9 mouse cellular contexts compared by ENCODE assay signal in the genomic region with DNA sequence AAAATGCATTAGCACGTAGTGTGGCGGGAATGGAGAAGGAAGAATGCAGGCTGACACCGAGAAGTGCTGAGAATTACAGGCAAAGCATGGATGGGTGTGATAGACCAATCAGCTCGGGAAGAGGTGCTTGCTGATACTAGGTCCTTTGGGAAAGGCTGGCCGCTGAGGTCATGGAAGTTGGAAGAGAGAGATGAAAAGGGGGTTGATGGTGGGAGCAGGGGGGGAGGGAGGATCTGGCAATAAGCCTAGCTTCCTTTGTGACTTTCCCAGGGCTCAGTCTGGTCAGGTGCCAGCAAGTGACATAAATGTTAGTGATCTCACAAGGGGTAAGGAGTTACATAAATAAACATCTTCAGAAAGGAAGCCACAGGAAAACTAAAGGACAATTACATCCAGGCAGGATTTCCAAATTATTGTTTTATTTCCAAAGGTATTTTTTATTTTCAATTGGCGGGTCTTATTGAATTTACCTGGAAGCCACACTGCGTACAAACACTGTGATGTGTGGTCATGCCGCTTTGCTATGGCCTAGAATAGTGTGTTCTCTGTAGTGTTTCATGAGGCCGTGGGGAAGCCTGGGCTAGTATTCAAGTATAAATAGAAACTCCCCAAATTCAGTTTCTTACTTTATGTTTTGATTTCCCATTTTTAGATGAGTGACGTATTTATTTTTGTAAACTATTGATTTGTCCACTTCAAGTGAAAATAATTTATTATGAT. TPM values are rescaled to one million over a fixed set of nuclear protein-coding genes. Genes with fewer than 3 reads are reported as not detected.
A peak's percentile ranks its signal among the peaks of the same experiment; 100 is the strongest.
DNase-seq lines count a peak whose midpoint lies in the region; ATAC-seq lines count a peak whose summit lies in the region.
"Had no signal": no experiment of that assay in that cellular context is flagged by ENCODE, and none has a peak within 500 bp of the region (broad histone marks: within the 10 kb centered on the region; RNA-seq: fewer than 3 reads in every experiment).

No protein-coding gene starts in this region.

- no peak overlapping the region for H3K9ac ChIP-seq in heart, embryonic 14.5 days (ENCODE audit: low read length)
- H3K9ac ChIP-seq in lung, embryonic 15.5 days, result no peak overlapping the region

- H3K4me3 ChIP-seq in heart, embryonic 14.5 days (ENCODE audit: control insufficient read depth in 1 of 2, insufficient read depth in 1 of 2, low read depth in 1 of 2, low read length in 2 of 2), result no peak overlapping the region
- no peak overlapping the region for H3K4me3 ChIP-seq in lung, embryonic 15.5 days
- H3K4me3 ChIP-seq: megakaryocyte, embryonic 14.5 days had no signal

- H3K4me2 ChIP-seq in heart, embryonic 14.5 days (ENCODE audit: low read length), result peak overlapping the region; percentile 46
- no peak overlapping the region for H3K4me2 ChIP-seq in lung, embryonic 15.5 days

- H3K27ac ChIP-seq in heart, embryonic 14.5 days (replicated peaks in 1 of 2; ENCODE audit: control insufficient read depth in 1 of 2, insufficient read depth in 1 of 2, low read depth in 2 of 2, low read length in 2 of 2), result peak overlapping the region; percentile 70 to 84; a peak in 3 of 4 replicates
- peak overlapping the region; percentile 31; the same call in 1 of the 2 replicates for H3K27ac ChIP-seq in lung, embryonic 15.5 days

- H3K9me3 ChIP-seq in heart, embryonic 14.5 days (ENCODE audit: control insufficient read depth, low read length), result no peaks in the 10 kb centered on the region
- H3K9me3 ChIP-seq in lung, embryonic 15.5 days, result no peaks in the 10 kb centered on the region
- H3K9me3 ChIP-seq: megakaryocyte, embryonic 14.5 days had no signal

- ATAC-seq in heart, embryonic 14.5 days (ENCODE audit: insufficient number of reproducible peaks, insufficient read depth, low FRiP score, low read depth), result peak; percentile 93
- ATAC-seq in lung, embryonic 15.5 days (ENCODE audit: borderline replicate concordance, extremely low read depth, low FRiP score, low TSS enrichment), result peak; percentile 79; the same call in 1 of the 2 replicates

- DNase-seq in adrenal gland, postnatal 14 days, result peak; percentile 14
- no peak for DNase-seq in adrenal gland, adult 18-20 months (ENCODE audit: low spot score in 2 of 2)
- peak; percentile 58 for DNase-seq in Muller cell, postnatal 12 days (ENCODE audit: inconsistent ontology term)
- DNase-seq in layer of hippocampus, postnatal 10 days (ENCODE audit: low spot score in 2 of 2), result no peak
- DNase-seq in ovary, postnatal 14 days (ENCODE audit: low spot score), result no peak
- DNase-seq in yolk sac, embryonic 10.5 days (ENCODE audit: low spot score), result no peak

- peaks cover 3 to 16% of the 10 kb centered on the region in 2 experiments for H3K4me1 ChIP-seq in heart, embryonic 14.5 days (ENCODE audit: control insufficient read depth in 2 of 2, insufficient read depth in 2 of 2, low read length in 2 of 2)
- H3K4me1 ChIP-seq in lung, embryonic 15.5 days, result peaks cover 8% of the 10 kb centered on the region
- H3K4me1 ChIP-seq: megakaryocyte, embryonic 14.5 days had no signal

- 33% methylated on average over 10 of the region's 10 CpGs for WGBS in heart, embryonic 14.5 days
- WGBS in lung, embryonic 15.5 days, result 36% methylated on average over 10 of the region's 10 CpGs

- H3K27me3 ChIP-seq in heart, embryonic 14.5 days (ENCODE audit: control insufficient read depth, insufficient read depth, low read length), result no peaks in the 10 kb centered on the region
- H3K27me3 ChIP-seq in lung, embryonic 15.5 days, result no peaks in the 10 kb centered on the region
- H3K27me3 ChIP-seq: megakaryocyte, embryonic 14.5 days had no signal

- peaks cover 42% of the 10 kb centered on the region for H3K36me3 ChIP-seq in heart, embryonic 14.5 days (ENCODE audit: control insufficient read depth, insufficient read depth, low read length)
- no peaks in the 10 kb centered on the region for H3K36me3 ChIP-seq in lung, embryonic 15.5 days

RNA-seq across cellular contexts. Expression of gene Slco1c1, which starts 38.7 kb away (rescaled TPM):
- total RNA-seq in adrenal gland, postnatal 14 days (2021), result 0.15 and 0.41 TPM in 2 replicates
- total RNA-seq in adrenal gland, adult 18-20 months (2021), result under 1 TPM; 0.36 to 0.51 TPM
- polyA plus RNA-seq in heart, embryonic 14.5 days (2014; fragmentation: Nextera tagmentation; extraction: Ambion mirVana), result 0.23 and 0.30 TPM in 2 replicates
- 0.10 TPM in 1 of 2 replicates, not detected in the other for polyA plus RNA-seq in lung, embryonic 15.5 days (2015; fragmentation: Nextera tagmentation; extraction: Ambion mirVana)
- 10 to 100 TPM; 90.8 to 92.4 TPM for total RNA-seq in layer of hippocampus, postnatal 10 days (2021)

Comparison
In these comparisons a context has a peak if more than half of its experiments do, and no peak if none do; other contexts are left out.
1. DNase-seq: peak in adrenal gland, postnatal 14 days (single experiment) and Muller cell, postnatal 12 days (single experiment); none in adrenal gland, adult 18-20 months (0 of 2), layer of hippocampus, postnatal 10 days (0 of 2), ovary, postnatal 14 days (single experiment) and yolk sac, embryonic 10.5 days (single experiment).
2. RNA of gene Slco1c1, which starts 38.7 kb away (total RNA-seq): 90.8 to 92.4 TPM in layer of hippocampus, postnatal 10 days; 0.36 to 0.51 TPM in adrenal gland, adult 18-20 months and 0.15 to 0.41 TPM in adrenal gland, postnatal 14 days; every median in the first group is over 10 times any median in the second.